Mouse (Mus musculus) lung, embryonic 16.5 days (tissue): ENCODE data around the gene Slc29a2. TPM values are rescaled to one million over a fixed set of nuclear protein-coding genes. Genes with fewer than 3 reads are reported as not detected.

Experiments used
- ATAC-seq: fragments of 200-750 bp; cut with Nextera tagmentation; 2 replicates; pipeline ENCODE4 v1.8.0; 2017; ENCODE audit warnings: low read depth, mild to moderate bottlenecking, moderate library complexity
- H3K27ac ChIP-seq: fragments of 300-500 bp; sonication (generic); 2 replicates; pipeline ENCODE4 v1.5.1; 2014; ENCODE audit warnings: mild to moderate bottlenecking, control low read depth, low read length
- H3K27me3 ChIP-seq: fragments of 300-500 bp; sonication (generic); 2 replicates; pipeline ENCODE4 v1.6.1; 2014; ENCODE audit warnings: low read depth, low read length, mixed read lengths; ENCODE audit not compliant: control insufficient read depth, insufficient read depth
- H3K36me3 ChIP-seq: fragments of 300-500 bp; sonication (generic); 2 replicates; pipeline ENCODE4 v1.6.1; 2014; ENCODE audit warnings: low read length; ENCODE audit not compliant: control insufficient read depth, insufficient read depth
- H3K4me1 ChIP-seq: fragments of 300-500 bp; sonication (generic); replicated peaks from 2 replicates; pipeline ENCODE4 v1.6.1; 2014; ENCODE audit warnings: low read length, mixed read lengths; ENCODE audit not compliant: control insufficient read depth, insufficient read depth
- H3K4me2 ChIP-seq: fragments of 300-500 bp; sonication (generic); 2 replicates; pipeline ENCODE4 v1.6.1; 2014; ENCODE audit warnings: low read depth, low read length, control low read depth
- H3K4me3 ChIP-seq: fragments of 300-500 bp; sonication (generic); 2 replicates; pipeline ENCODE4 v1.5.1; 2014; ENCODE audit warnings: mild to moderate bottlenecking, low read length, control low read depth
- H3K9ac ChIP-seq: fragments of 300-500 bp; sonication (generic); 2 replicates; pipeline ENCODE4 v1.6.1; 2014; ENCODE audit warnings: low read length, control low read depth
- H3K9me3 ChIP-seq: fragments of 300-500 bp; sonication (generic); 2 replicates; pipeline ENCODE4 v1.6.1; 2016; ENCODE audit warnings: low read length; ENCODE audit not compliant: control insufficient read depth
- WGBS: fragments of 180-500 bp; shearing (Covaris S2); extraction: QIAGEN DNeasy Blood & Tissue Kit; methylation state at CpG from one replicate; pipeline ENCODE4 v1.1.7; 2014; 5-methylcytosine and 5-hydroxymethylcytosine counted together
- polyA plus RNA-seq: library from polyadenylated mRNA; unstranded; fragments of >200 nt; fragmentation: Nextera tagmentation; extraction: Ambion mirVana; gene quantifications from 2 replicates; pipeline ENCODE4 v1.2.1, GENCODE M21; 2015

Slc29a2 gene
- polyA plus RNA-seq, 1 experiment from 2014 or later, result 3.6 TPM

- ATAC-seq, result peak; percentile 77
- Histone ChIP-seq H3K4me2 (peak within 1 kb of the TSS; percentile 99), H3K36me3 (0 out of 2 replicates have a peak, but pooled peaks cover 2% of the 10 kb centered on the region), H3K27me3 (no peaks in the 10 kb centered on the region), H3K27ac (peak within 1 kb of the TSS; percentile 72), H3K4me1 (peaks cover 25% of the 10 kb centered on the region), H3K9me3 (no peaks in the 10 kb centered on the region), H3K9ac (peak within 1 kb of the TSS; percentile 92), H3K4me3 (peak within 1 kb of the TSS; percentile 97)
- 3% methylated on average over 40 of the region's 40 CpGs for WGBS
Measured at GRCm38 (mm10) chr19:5040862-5041523, 17.3 kb downstream of the Slc29a2 start, which contains the start of gene Brms1. TSS of gene Brms1 (plus strand) at chr19:5041354.

- no peak; the same call in 1 of the 2 replicates for ATAC-seq
Measured at GRCm38 (mm10) chr19:5041588-5041987, 17.9 kb downstream of the Slc29a2 start.

GRCm38 (mm10) chr19:5045531-5045930, 21.9 kb downstream of the Slc29a2 start:
- peaks cover 17% of the 10 kb centered on the region for H3K36me3 ChIP-seq
- no peak overlapping the region for H3K9ac ChIP-seq
- H3K9me3 ChIP-seq, result no peaks in the 10 kb centered on the region
- WGBS, result 68% methylated on average over 4 of the region's 4 CpGs
- no peak overlapping the region for H3K4me3 ChIP-seq
- no peak overlapping the region for H3K4me2 ChIP-seq
- no peak overlapping the region for H3K27ac ChIP-seq
- H3K27me3 ChIP-seq, result no peaks in the 10 kb centered on the region
- H3K4me1 ChIP-seq, result peaks cover 14% of the 10 kb centered on the region
- ATAC-seq, result no peak

More at GRCm38 (mm10) chr19:5041588-5041987, 17.9 kb downstream of the Slc29a2 start:
- H3K4me1 ChIP-seq, result peaks cover 25% of the 10 kb centered on the region
- peak overlapping the region; percentile 97 for H3K4me3 ChIP-seq
- 2% methylated on average over 16 of the region's 16 CpGs for WGBS
- no peaks in the 10 kb centered on the region for H3K27me3 ChIP-seq
- H3K27ac ChIP-seq, result peak overlapping the region; percentile 72
- peak overlapping the region; percentile 99 for H3K4me2 ChIP-seq
- H3K9me3 ChIP-seq, result no peaks in the 10 kb centered on the region
- H3K9ac ChIP-seq, result peak overlapping the region; percentile 92
- H3K36me3 ChIP-seq, result peaks cover 7% of the 10 kb centered on the region; the same call in 1 of the 2 replicates

- no peak for ATAC-seq
- Histone ChIP-seq H3K9ac (no peak overlapping the region), H3K9me3 (no peaks in the 10 kb centered on the region), H3K27ac (no peak overlapping the region), H3K36me3 (peaks cover 17% of the 10 kb centered on the region), H3K27me3 (peaks cover 3% of the 10 kb centered on the region; the same call in 1 of the 2 replicates), H3K4me1 (peaks cover 19% of the 10 kb centered on the region), H3K4me2 (no peak overlapping the region), H3K4me3 (no peak overlapping the region)
- 78% methylated on average over 13 of the region's 14 CpGs for WGBS
Measured at GRCm38 (mm10) chr19:5048138-5049056, 24.7 kb downstream of the Slc29a2 start.

GRCm38 (mm10) chr19:5049325-5049724, 25.7 kb downstream of the Slc29a2 start:
- Histone ChIP-seq H3K4me1 (peaks cover 19% of the 10 kb centered on the region), H3K27me3 (peaks cover 3% of the 10 kb centered on the region; the same call in 1 of the 2 replicates), H3K9ac (no peak overlapping the region), H3K27ac (no peak overlapping the region), H3K4me2 (no peak overlapping the region), H3K4me3 (no peak overlapping the region), H3K9me3 (no peaks in the 10 kb centered on the region), H3K36me3 (peaks cover 15% of the 10 kb centered on the region)
- WGBS, result 71% methylated on average over 6 of the region's 6 CpGs
- ATAC-seq, result no peak

- peak within 1 kb of the TSS; percentile 48 for H3K4me3 ChIP-seq
- ATAC-seq, result peak; percentile 76
- peak within 1 kb of the TSS; percentile 57 for H3K9ac ChIP-seq
- peaks cover 15% of the 10 kb centered on the region for H3K36me3 ChIP-seq
- H3K4me2 ChIP-seq, result peak within 1 kb of the TSS; percentile 59
- H3K4me1 ChIP-seq, result peaks cover 19% of the 10 kb centered on the region
- no peaks in the 10 kb centered on the region for H3K9me3 ChIP-seq
- WGBS, result 18% methylated on average over 13 of the region's 14 CpGs
- peak within 1 kb of the TSS; percentile 63 for H3K27ac ChIP-seq
- peaks cover 3% of the 10 kb centered on the region; the same call in 1 of the 2 replicates for H3K27me3 ChIP-seq
Measured at GRCm38 (mm10) chr19:5050047-5050905, 26.6 kb downstream of the Slc29a2 start, which contains the start of gene Rin1. TSS of gene Rin1 (plus strand) at chr19:5050481.

GRCm38 (mm10) chr19:5051031-5051430, 27.4 kb downstream of the Slc29a2 start:
- H3K4me3 ChIP-seq, result peak overlapping the region; percentile 48
- peaks cover 15% of the 10 kb centered on the region for H3K36me3 ChIP-seq
- no peaks in the 10 kb centered on the region for H3K9me3 ChIP-seq
- peak overlapping the region; percentile 63 for H3K27ac ChIP-seq
- peak overlapping the region; percentile 57 for H3K9ac ChIP-seq
- peaks cover 19% of the 10 kb centered on the region for H3K4me1 ChIP-seq
- peak; percentile 35 for ATAC-seq
- 6% methylated on average over 17 of the region's 17 CpGs for WGBS
- peak overlapping the region; percentile 59 for H3K4me2 ChIP-seq
- peaks cover 3% of the 10 kb centered on the region; the same call in 1 of the 2 replicates for H3K27me3 ChIP-seq

- ATAC-seq, result no peak
- H3K9ac ChIP-seq, result peak overlapping the region; percentile 57
- peaks cover 10% of the 10 kb centered on the region for H3K36me3 ChIP-seq
Measured at GRCm38 (mm10) chr19:5051515-5051914, 27.9 kb downstream of the Slc29a2 start.

More at GRCm38 (mm10) chr19:5051515-5051914, 27.9 kb downstream of the Slc29a2 start:
- Histone ChIP-seq H3K27me3 (peaks cover 3% of the 10 kb centered on the region; the same call in 1 of the 2 replicates), H3K4me1 (peaks cover 21% of the 10 kb centered on the region), H3K9me3 (no peaks in the 10 kb centered on the region), H3K4me2 (peak overlapping the region; percentile 59), H3K4me3 (peak overlapping the region; percentile 48), H3K27ac (0 out of 2 replicates have a peak overlapping the region, but pooled peaks have one; percentile 63)
- WGBS, result 58% methylated on average over 3 of the region's 3 CpGs
